Mouse (Mus musculus): Measurements from ENCODE around the gene Synj2. TPM values are rescaled to one million over a fixed set of nuclear protein-coding genes. Genes with fewer than 3 reads are reported as not detected.
A peak's percentile ranks its signal among the peaks of the same experiment; 100 is the strongest.

Gene Synj2
- total and polyA plus RNA-seq, 3 experiments: 21.2 to 58.1 (median 43.7) TPM

- TF ChIP-seq EP300 (IDR thresholded peaks at IDR 0.05; ENCODE audit: insufficient read depth, low read depth, low read length) (no peak), CTCF (IDR thresholded peaks at IDR 0.05) (no peak), POLR2A (IDR thresholded peaks at IDR 0.05; ENCODE audit: insufficient read depth, low read depth, low read length) (no peak)
- Histone ChIP-seq H3K4me1 (ENCODE audit: control insufficient read depth, insufficient read depth, low read length) (peaks cover 11% of the 10 kb centered on the region), H3K4me3 (no peak overlapping the region), H3K79me2 (replicated peaks; ENCODE audit: control insufficient read depth, insufficient read depth, low read length) (no peaks in the 10 kb centered on the region), H3K27me3 (ENCODE audit: control insufficient read depth, insufficient read depth, low read length) (no peaks in the 10 kb centered on the region), H3K27ac (no peak overlapping the region), H3K36me3 (ENCODE audit: control insufficient read depth, insufficient read depth, low read length) (no peaks in the 10 kb centered on the region), H3K9ac (ENCODE audit: low read depth, low read length) (no peak overlapping the region)
- 91% methylated on average over 8 of the region's 8 CpGs for WGBS
- intact Hi-C loops (cut with DNase I): no loop called here
- peak in 1 of 2 experiments; percentile 8 for DNase-seq
These were observed 22.7 kb downstream of the Synj2 start for GRCm38 (mm10) chr17:5963766-5964165.

DNA sequence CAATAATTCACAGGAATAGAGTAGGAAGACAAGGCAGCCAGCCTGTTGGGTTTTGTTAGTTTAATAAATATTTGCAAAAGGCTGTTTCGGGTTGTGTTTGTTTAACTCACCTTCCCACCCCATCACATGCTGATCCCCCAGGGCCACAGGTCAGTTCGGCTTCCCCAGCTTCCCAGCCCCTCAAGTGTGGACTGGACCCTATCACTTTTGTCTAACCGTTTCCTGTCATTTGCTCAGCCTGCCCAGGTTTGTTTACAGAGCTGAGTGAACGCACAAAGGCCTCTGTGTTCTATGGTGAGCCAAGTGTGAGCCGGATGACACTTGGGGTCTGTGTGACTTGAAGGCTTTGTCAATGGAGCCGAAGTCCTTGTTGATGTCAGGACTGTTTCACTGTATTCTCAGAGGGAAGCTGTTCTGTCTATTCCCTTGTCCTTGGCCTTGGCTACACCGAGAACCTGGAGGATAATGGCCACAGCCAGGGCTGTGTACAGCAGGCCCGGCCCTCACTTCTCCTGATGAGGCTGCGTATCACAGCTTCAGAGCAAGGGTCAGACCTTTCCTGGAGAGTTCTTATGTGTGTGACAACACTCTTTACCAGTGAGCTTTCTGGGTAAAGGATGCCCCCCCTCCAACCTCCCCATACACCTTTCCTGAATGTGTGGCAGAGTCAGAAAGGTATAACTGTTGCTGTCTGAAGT is 24.2 kb downstream of the Synj2 start:
- Histone ChIP-seq H3K9ac (ENCODE audit: low read depth, low read length) (no peak overlapping the region), H3K79me2 (replicated peaks; ENCODE audit: control insufficient read depth, insufficient read depth, low read length) (no peaks in the 10 kb centered on the region), H3K27ac (no peak overlapping the region), H3K4me3 (no peak overlapping the region), H3K36me3 (ENCODE audit: control insufficient read depth, insufficient read depth, low read length) (no peaks in the 10 kb centered on the region), H3K4me1 (ENCODE audit: control insufficient read depth, insufficient read depth, low read length) (peaks cover 2% of the 10 kb centered on the region), H3K27me3 (ENCODE audit: control insufficient read depth, insufficient read depth, low read length) (no peaks in the 10 kb centered on the region)
- no peak for TF ChIP-seq POLR2A (IDR thresholded peaks at IDR 0.05; ENCODE audit: insufficient read depth, low read depth, low read length)
- TF ChIP-seq CTCF (IDR thresholded peaks at IDR 0.05): no peak
- whole genome bisulfite sequencing: 65% methylated on average over 9 of the region's 9 CpGs
- peak in 1 of 2 experiments; percentile 9 for DNase-seq
- intact Hi-C loops (cut with DNase I): no loop called here

DNA sequence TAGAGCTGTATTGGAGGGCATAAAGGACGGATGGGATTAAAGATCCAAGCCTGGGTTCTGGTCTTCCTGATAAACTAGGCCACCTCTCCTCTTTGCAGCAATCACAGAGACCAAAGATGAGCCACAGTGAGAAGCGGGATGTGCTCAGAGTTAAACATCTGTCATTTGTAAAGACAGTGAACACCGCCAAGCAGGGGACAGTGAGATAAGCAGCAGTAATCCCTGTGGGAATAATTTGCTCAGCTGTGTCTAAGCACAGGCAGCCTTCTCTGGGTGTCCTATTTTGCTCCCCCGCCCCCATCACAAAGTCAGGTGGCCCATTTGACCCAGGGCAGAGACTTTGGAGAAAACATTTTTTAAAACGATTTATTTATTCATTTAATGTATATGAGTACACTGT is 25.6 kb downstream of the Synj2 start:
- no peaks in the 10 kb centered on the region for H3K79me2 ChIP-seq (replicated peaks; ENCODE audit: control insufficient read depth, insufficient read depth, low read length)
- no peak overlapping the region for H3K4me3 ChIP-seq
- H3K4me1 ChIP-seq (ENCODE audit: control insufficient read depth, insufficient read depth, low read length): no peaks in the 10 kb centered on the region; the same call in 1 of the 2 replicates
- H3K36me3 ChIP-seq (ENCODE audit: control insufficient read depth, insufficient read depth, low read length): no peaks in the 10 kb centered on the region
- H3K27ac ChIP-seq: no peak overlapping the region
- H3K9ac ChIP-seq (ENCODE audit: low read depth, low read length): no peak overlapping the region
- DNase-seq: peak in 1 of 2 experiments; percentile 13
- no peaks in the 10 kb centered on the region for H3K27me3 ChIP-seq (ENCODE audit: control insufficient read depth, insufficient read depth, low read length)
- 86% methylated on average over 5 of the region's 5 CpGs for WGBS
- no peak for TF ChIP-seq POLR2A (IDR thresholded peaks at IDR 0.05; ENCODE audit: insufficient read depth, low read depth, low read length)
- no peak for TF ChIP-seq CTCF (IDR thresholded peaks at IDR 0.05)
- no peak for TF ChIP-seq EP300 (IDR thresholded peaks at IDR 0.05; ENCODE audit: insufficient read depth, low read depth, low read length)
- intact Hi-C loops (cut with DNase I): no loop called here

GRCm38 (mm10) chr17:5968562-5968961 is 27.5 kb downstream of the Synj2 start:
- TF ChIP-seq EP300 (IDR thresholded peaks at IDR 0.05; ENCODE audit: insufficient read depth, low read depth, low read length): no peak
- no peak for TF ChIP-seq POLR2A (IDR thresholded peaks at IDR 0.05; ENCODE audit: insufficient read depth, low read depth, low read length)
- TF ChIP-seq CTCF (IDR thresholded peaks at IDR 0.05): no peak
- intact Hi-C loops (cut with DNase I): no loop called here
- Histone ChIP-seq H3K27me3 (ENCODE audit: control insufficient read depth, insufficient read depth, low read length) (no peaks in the 10 kb centered on the region), H3K4me1 (ENCODE audit: control insufficient read depth, insufficient read depth, low read length) (no peaks in the 10 kb centered on the region; the same call in 1 of the 2 replicates), H3K36me3 (ENCODE audit: control insufficient read depth, insufficient read depth, low read length) (no peaks in the 10 kb centered on the region), H3K27ac (no peak overlapping the region), H3K79me2 (replicated peaks; ENCODE audit: control insufficient read depth, insufficient read depth, low read length) (no peaks in the 10 kb centered on the region), H3K4me3 (no peak overlapping the region), H3K9ac (ENCODE audit: low read depth, low read length) (no peak overlapping the region)
- DNase-seq: peak in 1 of 2 experiments; percentile 13
- WGBS: 76% methylated on average over 6 of the region's 6 CpGs

DNA sequence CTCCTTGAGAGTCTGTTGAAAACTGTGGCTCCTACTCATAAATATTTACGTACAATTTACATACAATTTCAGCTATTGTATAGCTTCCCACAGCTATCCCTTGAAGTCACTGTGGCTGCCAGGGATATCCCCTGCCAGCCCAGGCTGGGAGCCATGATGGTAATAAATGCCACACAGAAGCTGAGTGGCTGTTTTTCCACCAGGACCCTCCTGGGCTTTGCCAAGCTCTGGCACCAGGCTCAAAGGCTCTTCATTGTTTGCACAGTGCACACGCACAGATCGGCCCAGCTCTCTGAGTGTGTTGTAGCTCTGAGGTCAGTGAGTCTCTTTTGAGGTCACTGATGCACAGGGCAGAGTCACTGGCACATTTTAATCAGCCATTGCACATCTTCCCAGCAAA is 28.2 kb downstream of the Synj2 start:
- 81% methylated on average over 3 of the region's 3 CpGs for WGBS
- no peak for TF ChIP-seq POLR2A (IDR thresholded peaks at IDR 0.05; ENCODE audit: insufficient read depth, low read depth, low read length)
- TF ChIP-seq EP300 (IDR thresholded peaks at IDR 0.05; ENCODE audit: insufficient read depth, low read depth, low read length): no peak
- no peak for TF ChIP-seq CTCF (IDR thresholded peaks at IDR 0.05)
- no peaks in the 10 kb centered on the region for H3K79me2 ChIP-seq (replicated peaks; ENCODE audit: control insufficient read depth, insufficient read depth, low read length)
- intact Hi-C loops (cut with DNase I): no loop called here
- H3K4me3 ChIP-seq: no peak overlapping the region
- H3K9ac ChIP-seq (ENCODE audit: low read depth, low read length): no peak overlapping the region
- H3K36me3 ChIP-seq (ENCODE audit: control insufficient read depth, insufficient read depth, low read length): no peaks in the 10 kb centered on the region
- no peaks in the 10 kb centered on the region for H3K27me3 ChIP-seq (ENCODE audit: control insufficient read depth, insufficient read depth, low read length)
- DNase-seq: no peak
- H3K27ac ChIP-seq: no peak overlapping the region
- no peaks in the 10 kb centered on the region; the same call in 1 of the 2 replicates for H3K4me1 ChIP-seq (ENCODE audit: control insufficient read depth, insufficient read depth, low read length)

- no peaks in the 10 kb centered on the region for H3K36me3 ChIP-seq (ENCODE audit: control insufficient read depth, insufficient read depth, low read length)
- intact Hi-C loops (cut with DNase I): no loop called here
- TF ChIP-seq EP300 (IDR thresholded peaks at IDR 0.05; ENCODE audit: insufficient read depth, low read depth, low read length) (no peak), CTCF (IDR thresholded peaks at IDR 0.05) (no peak), POLR2A (IDR thresholded peaks at IDR 0.05; ENCODE audit: insufficient read depth, low read depth, low read length) (no peak)
- no peak for DNase-seq
- no peak overlapping the region for H3K4me3 ChIP-seq
- no peaks in the 10 kb centered on the region for H3K79me2 ChIP-seq (replicated peaks; ENCODE audit: control insufficient read depth, insufficient read depth, low read length)
- H3K27me3 ChIP-seq (ENCODE audit: control insufficient read depth, insufficient read depth, low read length): no peaks in the 10 kb centered on the region
- H3K4me1 ChIP-seq (ENCODE audit: control insufficient read depth, insufficient read depth, low read length): peaks cover 2% of the 10 kb centered on the region
- no peak overlapping the region for H3K27ac ChIP-seq
- 82% methylated on average over 5 of the region's 5 CpGs for WGBS
- H3K9ac ChIP-seq (ENCODE audit: low read depth, low read length): no peak overlapping the region
These were observed 29.3 kb downstream of the Synj2 start for GRCm38 (mm10) chr17:5970298-5970821.

Measured in heart, adult 2 months (tissue).